Mouse (Mus musculus) erythroblast, embryonic 14.5 days (primary cell): Measurements from ENCODE around the gene Acsl1. TPM values are rescaled to one million over a fixed set of nuclear protein-coding genes. Genes with fewer than 3 reads are reported as not detected.

Source experiments
- H3K27me3 ChIP-seq: 2 replicates; pipeline ENCODE4 v1.6.1; 2012; ENCODE audit warnings: inconsistent platforms; ENCODE audit not compliant: control insufficient read depth
- H3K36me3 ChIP-seq: 2 replicates; pipeline ENCODE4 v1.6.1; 2012; ENCODE audit warnings: mild to moderate bottlenecking, inconsistent platforms; ENCODE audit not compliant: control insufficient read depth
- H3K4me1 ChIP-seq: 2 replicates; pipeline ENCODE4 v1.6.1; 2012; ENCODE audit warnings: inconsistent platforms; ENCODE audit not compliant: control insufficient read depth
- H3K4me3 ChIP-seq: replicated peaks from 2 replicates; pipeline ENCODE3; 2012; ENCODE audit warnings: moderate library complexity, mild to moderate bottlenecking, inconsistent platforms
- H3K9me3 ChIP-seq: 2 replicates; pipeline ENCODE4 v1.6.1; 2012; ENCODE audit warnings: low read length, inconsistent platforms, mixed read lengths; ENCODE audit not compliant: control insufficient read depth
- GATA1 ChIP-seq: IDR thresholded peaks from 2 replicates; pipeline ENCODE4 v1.6.1; 2012; ENCODE audit warnings: low read length, inconsistent platforms, mixed read lengths
- TAL1 ChIP-seq: IDR thresholded peaks from 3 replicates; pipeline ENCODE4 v1.6.1; 2012; ENCODE audit warnings: low read length, inconsistent platforms, mixed read lengths
- polyA plus RNA-seq: library from polyadenylated mRNA; stranded (reverse); fragments of >175 nt; gene quantifications from 2 replicates; pipeline ENCODE4 v1.2.3, GENCODE M21; 2012

The Acsl1 gene
- polyA plus RNA-seq, 1 experiment: 2.0 TPM

- Histone ChIP-seq H3K27me3 (no peaks in the 10 kb centered on the region), H3K4me1 (peaks cover 4% of the 10 kb centered on the region), H3K36me3 (peaks cover 92% of the 10 kb centered on the region), H3K4me3 (no peak overlapping the region), H3K9me3 (no peaks in the 10 kb centered on the region)
- TF ChIP-seq TAL1 (no peak), GATA1 (no peak)
Measured at GRCm38 (mm10) chr8:46520667-46521066, 49.8 kb downstream of the Acsl1 start.

- Histone ChIP-seq H3K4me3 (no peak overlapping the region), H3K4me1 (peaks cover 4% of the 10 kb centered on the region), H3K9me3 (no peaks in the 10 kb centered on the region), H3K27me3 (no peaks in the 10 kb centered on the region), H3K36me3 (peaks cover 95% of the 10 kb centered on the region)
- TF ChIP-seq GATA1: no peak
- TF ChIP-seq TAL1: no peak
Measured at GRCm38 (mm10) chr8:46526098-46526497, 55.3 kb downstream of the Acsl1 start.

GRCm38 (mm10) chr8:46526821-46527220, 56.0 kb downstream of the Acsl1 start:
- H3K36me3 ChIP-seq: peaks cover 95% of the 10 kb centered on the region
- H3K4me3 ChIP-seq: no peak overlapping the region
- no peak for TF ChIP-seq GATA1
- no peak for TF ChIP-seq TAL1
- H3K9me3 ChIP-seq: no peaks in the 10 kb centered on the region
- peaks cover 4% of the 10 kb centered on the region for H3K4me1 ChIP-seq
- H3K27me3 ChIP-seq: no peaks in the 10 kb centered on the region

GRCm38 (mm10) chr8:46529508-46529907, 58.7 kb downstream of the Acsl1 start:
- H3K4me1 ChIP-seq: peaks cover 4% of the 10 kb centered on the region
- H3K4me3 ChIP-seq: no peak overlapping the region
- peaks cover 98% of the 10 kb centered on the region for H3K36me3 ChIP-seq
- H3K9me3 ChIP-seq: no peaks in the 10 kb centered on the region
- no peaks in the 10 kb centered on the region for H3K27me3 ChIP-seq
- no peak for TF ChIP-seq TAL1
- TF ChIP-seq GATA1: no peak

- H3K27me3 ChIP-seq: no peaks in the 10 kb centered on the region
- no peak overlapping the region for H3K4me3 ChIP-seq
- no peak for TF ChIP-seq TAL1
- no peak for TF ChIP-seq GATA1
- H3K4me1 ChIP-seq: no peaks in the 10 kb centered on the region
- H3K9me3 ChIP-seq: no peaks in the 10 kb centered on the region
- H3K36me3 ChIP-seq: peaks cover 98% of the 10 kb centered on the region
Measured at GRCm38 (mm10) chr8:46530541-46530940, 59.7 kb downstream of the Acsl1 start.

GRCm38 (mm10) chr8:46533926-46534325, 63.1 kb downstream of the Acsl1 start:
- Histone ChIP-seq H3K4me1 (peaks cover 16% of the 10 kb centered on the region), H3K9me3 (peaks cover 4% of the 10 kb centered on the region), H3K36me3 (peaks cover 98% of the 10 kb centered on the region), H3K4me3 (no peak overlapping the region), H3K27me3 (no peaks in the 10 kb centered on the region)
- TF ChIP-seq GATA1 (no peak), TAL1 (no peak)

- H3K4me3 ChIP-seq: peak overlapping the region; percentile 42
- no peaks in the 10 kb centered on the region for H3K27me3 ChIP-seq
- TF ChIP-seq TAL1: peak; percentile 43; the same call in 1 of the 3 replicates
- no peak for TF ChIP-seq GATA1
- H3K36me3 ChIP-seq: peaks cover 44% of the 10 kb centered on the region
- peaks cover 71% of the 10 kb centered on the region for H3K4me1 ChIP-seq
- peaks cover 4% of the 10 kb centered on the region for H3K9me3 ChIP-seq
Measured at GRCm38 (mm10) chr8:46539701-46540100, 68.9 kb downstream of the Acsl1 start.

GRCm38 (mm10) chr8:46543191-46543590, 72.4 kb downstream of the Acsl1 start:
- Histone ChIP-seq H3K4me3 (no peak overlapping the region), H3K4me1 (peaks cover 94% of the 10 kb centered on the region), H3K27me3 (no peaks in the 10 kb centered on the region), H3K9me3 (no peaks in the 10 kb centered on the region), H3K36me3 (peaks cover 10% of the 10 kb centered on the region)
- no peak for TF ChIP-seq GATA1
- no peak for TF ChIP-seq TAL1

- TF ChIP-seq GATA1 (no peak), TAL1 (no peak)
- Histone ChIP-seq H3K9me3 (no peaks in the 10 kb centered on the region), H3K4me3 (no peak overlapping the region), H3K27me3 (no peaks in the 10 kb centered on the region), H3K4me1 (peaks cover 96% of the 10 kb centered on the region), H3K36me3 (peaks cover 6% of the 10 kb centered on the region)
Measured at GRCm38 (mm10) chr8:46543662-46544061, 72.8 kb downstream of the Acsl1 start.

- no peaks in the 10 kb centered on the region for H3K27me3 ChIP-seq
- H3K4me1 ChIP-seq: peaks cover 96% of the 10 kb centered on the region
- no peaks in the 10 kb centered on the region for H3K9me3 ChIP-seq
- no peaks in the 10 kb centered on the region; the same call in 1 of the 2 replicates for H3K36me3 ChIP-seq
- no peak overlapping the region for H3K4me3 ChIP-seq
- no peak for TF ChIP-seq TAL1
Measured at GRCm38 (mm10) chr8:46545854-46546253, 75.0 kb downstream of the Acsl1 start.
